Mouse (Mus musculus) kidney, embryonic 15.5 days (tissue): ENCODE results near the gene Clk4. TPM values are rescaled to one million over a fixed set of nuclear protein-coding genes. Genes with fewer than 3 reads are reported as not detected.
A peak's percentile ranks its signal among the peaks of the same experiment; 100 is the strongest.

ENCODE experiments used
- ATAC-seq: fragments of 200-750 bp; cut with Nextera tagmentation; replicated peaks from 2 replicates; pipeline ENCODE4 v1.8.0; 2017; ENCODE audit warnings: moderate TSS enrichment; ENCODE audit not compliant: low FRiP score
- H3K27ac ChIP-seq: fragments of 300-500 bp; sonication (generic); 2 replicates; pipeline ENCODE4 v1.5.1; 2015; ENCODE audit warnings: mild to moderate bottlenecking, inconsistent platforms
- H3K27me3 ChIP-seq: fragments of 300-500 bp; sonication (generic); 2 replicates; pipeline ENCODE4 v1.6.1; 2015; ENCODE audit warnings: inconsistent platforms
- H3K36me3 ChIP-seq: fragments of 300-500 bp; sonication (generic); 2 replicates; pipeline ENCODE4 v1.6.1; 2015; ENCODE audit warnings: inconsistent platforms
- H3K4me1 ChIP-seq: fragments of 300-500 bp; sonication (generic); 2 replicates; pipeline ENCODE4 v1.6.1; 2015; ENCODE audit warnings: inconsistent platforms
- H3K4me2 ChIP-seq: fragments of 300-500 bp; sonication (generic); 2 replicates; pipeline ENCODE4 v1.6.1; 2015; ENCODE audit warnings: moderate library complexity, mild to moderate bottlenecking, inconsistent platforms
- H3K4me3 ChIP-seq: fragments of 300-500 bp; sonication (generic); replicated peaks from 2 replicates; pipeline ENCODE4 v1.5.1; 2015; ENCODE audit warnings: mild to moderate bottlenecking, inconsistent platforms
- H3K9ac ChIP-seq: fragments of 300-500 bp; sonication (generic); 2 replicates; pipeline ENCODE4 v1.6.1; 2015; ENCODE audit warnings: mild to moderate bottlenecking, inconsistent platforms
- H3K9me3 ChIP-seq: fragments of 300-500 bp; sonication (generic); replicated peaks from 2 replicates; pipeline ENCODE4 v1.6.1; 2016; ENCODE audit warnings: inconsistent platforms
- WGBS: fragments of 180-500 bp; shearing (Covaris S2); methylation state at CpG from one replicate; pipeline ENCODE4 v1.1.7; 2015; ENCODE audit warnings: mixed read lengths; 5-methylcytosine and 5-hydroxymethylcytosine counted together
- polyA plus RNA-seq: library from polyadenylated mRNA; unstranded; fragments of >200 nt; fragmentation: Nextera tagmentation; extraction: Ambion mirVana; gene quantifications from 2 replicates; pipeline ENCODE4 v1.2.1, GENCODE M21; 2015

The Clk4 gene
- polyA plus RNA-seq: 110 and 121 TPM in 2 replicates

DNA sequence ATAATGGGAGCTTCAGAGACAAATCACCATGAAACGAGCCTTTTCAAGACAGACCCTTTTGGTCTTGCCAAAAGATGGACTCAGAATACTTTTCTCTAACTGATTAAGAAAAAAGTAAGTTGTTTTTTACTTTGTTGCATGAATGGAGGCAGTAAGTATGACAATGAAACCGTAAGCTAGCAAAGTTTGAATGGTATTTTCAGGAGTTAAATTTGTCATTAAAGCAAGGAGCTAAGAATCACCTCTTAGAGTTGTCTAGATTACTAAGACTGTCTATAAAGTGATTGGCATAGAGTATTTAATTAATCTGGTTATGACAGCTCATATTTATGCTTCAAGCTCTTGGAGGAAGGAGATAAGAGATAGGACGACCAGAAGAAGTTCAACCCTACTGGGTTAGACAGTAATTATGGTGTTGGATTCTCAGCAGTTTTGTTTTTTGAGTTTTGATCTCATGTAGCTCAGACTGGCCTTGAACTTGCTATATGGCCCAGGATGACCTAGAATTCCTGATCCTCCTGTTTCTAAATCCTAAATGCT is at the start of gene Clk4:
Gene Clk4 (plus strand): TSS at position 51 of the 540 bp plus-strand sequence.
- Histone ChIP-seq H3K4me3 (peak within 1 kb of the TSS; percentile 92), H3K4me2 (peak within 1 kb of the TSS; percentile 90), H3K36me3 (peaks cover 4% of the 10 kb centered on the region; the same call in 1 of the 2 replicates), H3K9ac (peak within 1 kb of the TSS; percentile 64), H3K27ac (peak within 1 kb of the TSS; percentile 92), H3K27me3 (no peaks in the 10 kb centered on the region), H3K9me3 (no peaks in the 10 kb centered on the region), H3K4me1 (peaks cover 29% of the 10 kb centered on the region)
- 85% methylated on average over 3 of the region's 3 CpGs for WGBS
- ATAC-seq: no peak

GRCm38 (mm10) chr11:51214021-51214420 is 47.5 kb upstream of the Clk4 start:
- H3K27me3 ChIP-seq: no peaks in the 10 kb centered on the region
- H3K4me3 ChIP-seq: no peak overlapping the region
- no peak overlapping the region for H3K9ac ChIP-seq
- no peak for ATAC-seq
- WGBS: 87% methylated on average over 7 of the region's 7 CpGs
- H3K9me3 ChIP-seq: no peaks in the 10 kb centered on the region
- H3K4me1 ChIP-seq: no peaks in the 10 kb centered on the region
- no peaks in the 10 kb centered on the region for H3K36me3 ChIP-seq
- no peak overlapping the region for H3K4me2 ChIP-seq
- no peak overlapping the region for H3K27ac ChIP-seq

- no peak for ATAC-seq
- no peak overlapping the region for H3K9ac ChIP-seq
- H3K4me2 ChIP-seq: no peak overlapping the region
- no peaks in the 10 kb centered on the region for H3K4me1 ChIP-seq
- 86% methylated on average over 12 of the region's 12 CpGs for WGBS
- no peaks in the 10 kb centered on the region for H3K36me3 ChIP-seq
- H3K9me3 ChIP-seq: no peaks in the 10 kb centered on the region
- no peak overlapping the region for H3K27ac ChIP-seq
- no peaks in the 10 kb centered on the region for H3K27me3 ChIP-seq
- no peak overlapping the region for H3K4me3 ChIP-seq
Measured at GRCm38 (mm10) chr11:51219396-51219980, 42.0 kb upstream of the Clk4 start.

- ATAC-seq: no peak
- Histone ChIP-seq H3K4me2 (no peak within 1 kb of the TSS), H3K4me3 (no peak within 1 kb of the TSS), H3K27ac (no peak within 1 kb of the TSS), H3K4me1 (no peaks in the 10 kb centered on the region), H3K27me3 (no peaks in the 10 kb centered on the region), H3K36me3 (no peaks in the 10 kb centered on the region), H3K9me3 (no peaks in the 10 kb centered on the region), H3K9ac (no peak within 1 kb of the TSS)
- WGBS: 94% methylated on average over 11 of the region's 11 CpGs
Measured at GRCm38 (mm10) chr11:51220308-51220707, 41.2 kb upstream of the Clk4 start, which contains the start of gene Gm12569. Gene Gm12569, plus strand, starts transcription at chr11:51220473.

- H3K4me2 ChIP-seq: no peak overlapping the region
- ATAC-seq: no peak
- H3K36me3 ChIP-seq: no peaks in the 10 kb centered on the region
- no peak overlapping the region for H3K4me3 ChIP-seq
- 86% methylated on average over 4 of the region's 4 CpGs for WGBS
- no peaks in the 10 kb centered on the region for H3K9me3 ChIP-seq
- no peak overlapping the region for H3K9ac ChIP-seq
- H3K4me1 ChIP-seq: no peaks in the 10 kb centered on the region
- H3K27ac ChIP-seq: no peak overlapping the region
- no peaks in the 10 kb centered on the region for H3K27me3 ChIP-seq
Measured at GRCm38 (mm10) chr11:51227104-51227503, 34.4 kb upstream of the Clk4 start.

- WGBS: 88% methylated on average over 9 of the region's 9 CpGs
- Histone ChIP-seq H3K4me1 (no peaks in the 10 kb centered on the region), H3K27ac (no peak overlapping the region), H3K9me3 (no peaks in the 10 kb centered on the region), H3K9ac (no peak overlapping the region), H3K27me3 (no peaks in the 10 kb centered on the region), H3K36me3 (no peaks in the 10 kb centered on the region), H3K4me2 (no peak overlapping the region), H3K4me3 (no peak overlapping the region)
- ATAC-seq: no peak
Measured at GRCm38 (mm10) chr11:51234626-51235025, 26.9 kb upstream of the Clk4 start.

GRCm38 (mm10) chr11:51242897-51243296 is 18.6 kb upstream of the Clk4 start:
- H3K9me3 ChIP-seq: no peaks in the 10 kb centered on the region
- no peak overlapping the region for H3K27ac ChIP-seq
- no peak overlapping the region for H3K4me3 ChIP-seq
- no peak overlapping the region for H3K9ac ChIP-seq
- no peaks in the 10 kb centered on the region for H3K36me3 ChIP-seq
- no peaks in the 10 kb centered on the region for H3K4me1 ChIP-seq
- H3K27me3 ChIP-seq: no peaks in the 10 kb centered on the region
- 84% methylated on average over 2 of the region's 2 CpGs for WGBS
- no peak overlapping the region for H3K4me2 ChIP-seq
- ATAC-seq: no peak

DNA sequence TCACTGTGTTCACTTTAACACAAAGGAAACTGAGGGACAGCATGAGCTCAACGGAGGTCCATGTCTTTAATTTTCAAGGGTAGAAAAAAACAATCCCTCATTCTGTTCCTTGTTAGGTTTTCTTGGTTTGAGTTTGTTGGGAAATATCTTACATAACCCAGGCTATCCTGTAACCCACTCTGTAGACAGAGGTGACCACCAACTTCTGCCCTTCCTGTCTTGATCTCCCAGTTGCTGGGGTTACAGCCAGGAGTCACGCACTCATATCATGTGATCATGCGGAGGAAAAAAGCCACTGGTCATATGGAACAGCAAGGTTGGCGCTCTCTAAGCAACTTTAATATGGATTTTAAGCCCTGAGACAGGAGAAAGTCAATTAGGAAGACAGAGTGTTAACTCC is 4.5 kb upstream of the Clk4 start:
- Histone ChIP-seq H3K27ac (no peak overlapping the region), H3K4me3 (no peak overlapping the region), H3K4me1 (no peaks in the 10 kb centered on the region), H3K9ac (no peak overlapping the region), H3K4me2 (no peak overlapping the region), H3K27me3 (no peaks in the 10 kb centered on the region), H3K9me3 (no peaks in the 10 kb centered on the region), H3K36me3 (no peaks in the 10 kb centered on the region)
- 91% methylated on average over 4 of the region's 4 CpGs for WGBS
- no peak for ATAC-seq

GRCm38 (mm10) chr11:51262342-51263285 is 1.1 kb downstream of the Clk4 start, which contains the start of gene BC049762:
Gene BC049762, minus strand, starts transcription at chr11:51263046.
- peaks cover 13% of the 10 kb centered on the region for H3K36me3 ChIP-seq
- 9% methylated on average over 57 of the region's 57 CpGs for WGBS
- peak within 1 kb of the TSS; percentile 97 for H3K9ac ChIP-seq
- H3K9me3 ChIP-seq: no peaks in the 10 kb centered on the region
- peak within 1 kb of the TSS; percentile 92 for H3K4me3 ChIP-seq
- no peaks in the 10 kb centered on the region for H3K27me3 ChIP-seq
- H3K4me2 ChIP-seq: peak within 1 kb of the TSS; percentile 90
- peak; percentile 98 for ATAC-seq
- H3K4me1 ChIP-seq: peaks cover 29% of the 10 kb centered on the region
- H3K27ac ChIP-seq: peak within 1 kb of the TSS; percentile 92

DNA sequence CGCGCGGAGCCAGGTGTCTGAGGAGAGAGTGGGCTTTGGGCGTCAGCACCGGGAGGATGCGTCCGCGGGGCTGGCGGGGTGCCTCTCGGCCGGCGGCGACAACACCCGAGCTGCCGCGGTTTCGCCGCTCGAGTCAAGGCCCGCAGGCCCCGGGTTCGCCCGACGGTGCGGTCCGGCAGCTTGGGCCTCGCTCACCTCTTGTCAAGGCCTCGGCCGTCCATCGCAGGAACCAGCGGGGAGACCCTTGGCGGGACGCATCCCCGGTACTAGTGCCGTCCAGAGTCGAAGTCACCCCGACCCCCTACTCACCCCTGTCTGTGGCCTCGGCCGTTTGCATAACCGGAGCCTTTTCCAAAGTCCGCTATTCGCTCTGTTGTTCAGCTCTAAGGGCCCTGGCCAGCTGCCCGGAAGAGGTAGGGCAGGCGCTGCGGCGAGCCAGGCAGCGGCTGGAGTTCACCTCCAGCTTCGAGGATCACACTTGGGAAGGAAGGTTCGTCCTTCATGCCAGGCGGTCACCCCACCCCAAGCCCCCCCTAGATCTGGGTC is 1.8 kb downstream of the Clk4 start:
- peaks cover 16% of the 10 kb centered on the region for H3K36me3 ChIP-seq
- H3K4me3 ChIP-seq: peak overlapping the region; percentile 92
- H3K9ac ChIP-seq: peak overlapping the region; percentile 97
- H3K4me2 ChIP-seq: peak overlapping the region; percentile 90
- peak; percentile 59 for ATAC-seq
- no peaks in the 10 kb centered on the region for H3K27me3 ChIP-seq
- no peaks in the 10 kb centered on the region for H3K9me3 ChIP-seq
- H3K4me1 ChIP-seq: peaks cover 29% of the 10 kb centered on the region
- H3K27ac ChIP-seq: peak overlapping the region; percentile 92
- WGBS: under 1% methylated on average over 50 of the region's 50 CpGs

GRCm38 (mm10) chr11:51264352-51264751 is 2.8 kb downstream of the Clk4 start:
- Histone ChIP-seq H3K9ac (peak overlapping the region; percentile 29; the same call in 1 of the 2 replicates), H3K36me3 (peaks cover 21% of the 10 kb centered on the region)
- ATAC-seq: no peak

More at GRCm38 (mm10) chr11:51264352-51264751, 2.8 kb downstream of the Clk4 start:
- H3K27ac ChIP-seq: no peak overlapping the region
- H3K27me3 ChIP-seq: no peaks in the 10 kb centered on the region
- peaks cover 29% of the 10 kb centered on the region for H3K4me1 ChIP-seq
- 6% methylated on average over 6 of the region's 6 CpGs for WGBS
- no peaks in the 10 kb centered on the region for H3K9me3 ChIP-seq
- peak overlapping the region; percentile 92 for H3K4me3 ChIP-seq
- H3K4me2 ChIP-seq: peak overlapping the region; percentile 90
